Mouse (Mus musculus) intestine, embryonic 16.5 days (tissue): ENCODE results near the gene Def8. TPM values are rescaled to one million over a fixed set of nuclear protein-coding genes. Genes with fewer than 3 reads are reported as not detected.

Source experiments
- ATAC-seq: fragments of 200-750 bp; cut with Nextera tagmentation; 2 replicates; pipeline ENCODE4 v1.8.0; 2017; ENCODE audit warnings: moderate TSS enrichment, moderate library complexity
- H3K27ac ChIP-seq: fragments of 300-500 bp; sonication (generic); 2 replicates; pipeline ENCODE4 v1.5.1; 2014; ENCODE audit warnings: mild to moderate bottlenecking, low read length
- H3K27me3 ChIP-seq: fragments of 300-500 bp; sonication (generic); replicated peaks from 2 replicates; pipeline ENCODE4 v1.6.1; 2014; ENCODE audit warnings: low read length, control low read depth, mixed read lengths; ENCODE audit not compliant: control insufficient read depth, insufficient read depth
- H3K36me3 ChIP-seq: fragments of 300-500 bp; sonication (generic); 2 replicates; pipeline ENCODE4 v1.6.1; 2014; ENCODE audit warnings: low read length, control low read depth; ENCODE audit not compliant: control insufficient read depth, insufficient read depth
- H3K4me1 ChIP-seq: fragments of 300-500 bp; sonication (generic); 2 replicates; pipeline ENCODE4 v1.6.1; 2014; ENCODE audit warnings: low read length, control low read depth, mixed read lengths; ENCODE audit not compliant: control insufficient read depth, insufficient read depth
- H3K4me2 ChIP-seq: fragments of 300-500 bp; sonication (generic); 2 replicates; pipeline ENCODE4 v1.6.1; 2014; ENCODE audit warnings: low read depth, low read length, control low read depth
- H3K4me3 ChIP-seq: fragments of 300-500 bp; sonication (generic); 2 replicates; pipeline ENCODE4 v1.5.1; 2014; ENCODE audit warnings: mild to moderate bottlenecking, low read length
- H3K9ac ChIP-seq: fragments of 300-500 bp; sonication (generic); 2 replicates; pipeline ENCODE4 v1.6.1; 2014; ENCODE audit warnings: low read depth, low read length
- H3K9me3 ChIP-seq: fragments of 300-500 bp; sonication (generic); 2 replicates; pipeline ENCODE4 v1.6.1; 2016; ENCODE audit warnings: low read length, control low read depth; ENCODE audit not compliant: control insufficient read depth
- whole genome bisulfite sequencing: fragments of 180-500 bp; shearing (Covaris S2); extraction: QIAGEN DNeasy Blood & Tissue Kit; methylation state at CpG from one replicate; pipeline ENCODE4 v1.1.7; 2014; 5-methylcytosine and 5-hydroxymethylcytosine counted together
- polyA plus RNA-seq: library from polyadenylated mRNA; unstranded; fragments of >200 nt; fragmentation: Nextera tagmentation; extraction: Ambion mirVana; gene quantifications from 2 replicates; pipeline ENCODE4 v1.2.1, GENCODE M21; 2015

Gene Def8
- 26.5 and 27.4 TPM in 2 replicates for polyA plus RNA-seq

DNA sequence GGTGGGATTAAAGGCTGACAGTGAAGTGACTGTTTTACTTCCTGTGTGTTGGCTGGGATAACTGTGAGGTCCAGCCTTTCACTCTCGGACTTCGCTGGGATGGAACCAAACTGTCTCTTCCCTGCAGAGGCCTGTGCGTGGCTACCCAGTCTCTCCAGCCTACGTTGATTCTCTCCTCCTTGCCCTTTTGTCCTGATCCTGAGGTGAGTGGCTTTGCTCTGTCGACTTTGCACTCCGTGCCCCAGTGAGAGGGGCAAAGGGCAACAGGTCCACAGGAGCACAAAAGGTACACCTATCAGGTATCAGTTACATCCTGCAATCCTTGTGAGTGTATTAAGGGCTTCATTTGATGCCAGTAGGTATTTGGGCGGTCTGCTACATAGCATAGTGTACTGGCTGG, at the start of gene Def8:
Gene Def8 (plus strand): TSS at position 87 of the 400 bp plus-strand sequence.
- ATAC-seq: no peak
- 78% methylated on average over 7 of the region's 7 CpGs for whole genome bisulfite sequencing
- H3K4me3 ChIP-seq: peak within 1 kb of the TSS; percentile 38

DNA sequence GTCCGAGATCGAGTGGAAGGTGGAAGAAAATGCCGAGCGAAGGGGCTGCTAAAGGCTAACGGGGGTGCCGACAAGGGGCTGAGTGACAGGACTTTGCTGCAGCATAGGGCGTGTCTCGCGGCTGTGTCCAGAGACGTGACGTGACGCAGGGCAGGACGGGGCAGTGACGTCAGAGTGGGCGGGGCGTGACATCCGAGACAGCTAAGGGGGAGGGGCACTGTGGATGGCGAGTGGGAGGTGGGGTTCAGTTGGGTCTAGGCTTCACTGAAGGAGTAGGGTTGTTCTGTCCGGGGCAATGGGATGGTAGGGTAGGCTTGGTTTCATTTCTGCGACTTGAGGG, 49.1 kb upstream of the Def8 start:
- Histone ChIP-seq H3K36me3 (no peaks in the 10 kb centered on the region), H3K4me2 (peak overlapping the region; percentile 78), H3K4me1 (peaks cover 12% of the 10 kb centered on the region), H3K27me3 (no peaks in the 10 kb centered on the region), H3K4me3 (peak overlapping the region; percentile 95), H3K27ac (peak overlapping the region; percentile 99), H3K9me3 (no peaks in the 10 kb centered on the region), H3K9ac (peak overlapping the region; percentile 90)
- WGBS: under 1% methylated on average over 20 of the region's 20 CpGs
- peak; percentile 85 for ATAC-seq

More for the DNA sequence above, at the start of gene Def8:
- peak within 1 kb of the TSS; percentile 32; the same call in 1 of the 2 replicates for H3K9ac ChIP-seq
- H3K4me2 ChIP-seq: peak within 1 kb of the TSS; percentile 57
- H3K27me3 ChIP-seq: no peaks in the 10 kb centered on the region
- H3K36me3 ChIP-seq: no peaks in the 10 kb centered on the region
- H3K4me1 ChIP-seq: 0 out of 2 replicates have a peak, but pooled peaks cover 3% of the 10 kb centered on the region
- H3K9me3 ChIP-seq: peaks cover 23% of the 10 kb centered on the region
- no peak within 1 kb of the TSS for H3K27ac ChIP-seq

GRCm38 (mm10) chr8:123375701-123376100, 47.6 kb upstream of the Def8 start:
- no peak overlapping the region for H3K27ac ChIP-seq
- no peaks in the 10 kb centered on the region for H3K9me3 ChIP-seq
- peaks cover 12% of the 10 kb centered on the region for H3K4me1 ChIP-seq
- H3K4me2 ChIP-seq: no peak overlapping the region
- no peaks in the 10 kb centered on the region for H3K27me3 ChIP-seq
- no peak overlapping the region for H3K4me3 ChIP-seq
- no peak overlapping the region for H3K9ac ChIP-seq
- H3K36me3 ChIP-seq: no peaks in the 10 kb centered on the region
- WGBS: 84% methylated on average over 10 of the region's 10 CpGs
- ATAC-seq: no peak

GRCm38 (mm10) chr8:123376106-123376505, 47.2 kb upstream of the Def8 start:
- no peak overlapping the region for H3K4me2 ChIP-seq
- WGBS: 78% methylated on average over 8 of the region's 8 CpGs
- no peak for ATAC-seq

GRCm38 (mm10) chr8:123381711-123382110, 41.6 kb upstream of the Def8 start:
- no peaks in the 10 kb centered on the region for H3K27me3 ChIP-seq
- no peak overlapping the region for H3K4me2 ChIP-seq
- H3K4me1 ChIP-seq: no peaks in the 10 kb centered on the region
- H3K9me3 ChIP-seq: no peaks in the 10 kb centered on the region
- no peak overlapping the region for H3K4me3 ChIP-seq
- peaks cover 15% of the 10 kb centered on the region for H3K36me3 ChIP-seq
- no peak overlapping the region for H3K9ac ChIP-seq
- no peak for ATAC-seq
- WGBS: 91% methylated on average over 4 of the region's 4 CpGs
- H3K27ac ChIP-seq: no peak overlapping the region

More at GRCm38 (mm10) chr8:123376106-123376505, 47.2 kb upstream of the Def8 start:
- no peak overlapping the region for H3K4me3 ChIP-seq
- H3K9ac ChIP-seq: no peak overlapping the region
- H3K9me3 ChIP-seq: no peaks in the 10 kb centered on the region
- no peaks in the 10 kb centered on the region for H3K27me3 ChIP-seq
- H3K36me3 ChIP-seq: no peaks in the 10 kb centered on the region
- no peak overlapping the region for H3K27ac ChIP-seq
- peaks cover 12% of the 10 kb centered on the region for H3K4me1 ChIP-seq

- no peaks in the 10 kb centered on the region for H3K9me3 ChIP-seq
- H3K4me3 ChIP-seq: no peak overlapping the region
- ATAC-seq: no peak
- H3K27ac ChIP-seq: no peak overlapping the region
- no peak overlapping the region for H3K4me2 ChIP-seq
- no peaks in the 10 kb centered on the region for H3K27me3 ChIP-seq
- peaks cover 16% of the 10 kb centered on the region for H3K36me3 ChIP-seq
- H3K9ac ChIP-seq: no peak overlapping the region
- WGBS: 84% methylated on average over 8 of the region's 8 CpGs
- H3K4me1 ChIP-seq: no peaks in the 10 kb centered on the region
Observed at GRCm38 (mm10) chr8:123382516-123382915, 40.8 kb upstream of the Def8 start.

DNA sequence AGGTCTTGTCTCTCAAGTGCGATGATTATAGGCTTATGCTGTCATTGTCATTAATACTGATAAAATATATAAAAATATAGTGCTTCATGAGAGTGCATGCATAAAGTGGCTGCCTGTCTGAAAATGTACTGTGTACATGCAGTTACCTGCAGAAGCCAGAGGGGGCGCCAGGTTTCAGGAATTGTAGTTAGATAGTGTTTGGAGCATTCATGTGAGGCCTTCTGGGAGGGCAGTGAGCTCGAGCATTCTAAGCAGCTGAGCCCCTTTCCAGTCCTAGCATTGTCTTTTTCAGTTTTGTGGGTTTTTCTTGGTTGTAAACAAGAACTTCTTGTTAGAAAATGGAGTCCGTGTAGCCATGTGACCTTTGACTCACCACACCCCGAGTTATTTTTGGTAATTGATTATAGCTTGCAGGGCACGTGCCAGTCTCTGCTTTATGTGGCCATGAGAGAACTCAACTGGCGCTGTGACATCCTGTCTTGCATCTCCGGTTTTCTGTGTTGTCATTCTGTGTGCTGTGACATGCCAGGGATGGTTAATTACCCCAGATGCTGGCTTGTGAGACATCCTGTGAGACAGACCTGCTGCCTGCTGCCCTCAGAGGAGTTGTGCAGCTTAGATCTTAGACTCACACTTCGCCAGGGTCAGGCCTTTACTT, 38.3 kb upstream of the Def8 start:
- H3K4me1 ChIP-seq: no peaks in the 10 kb centered on the region
- H3K4me2 ChIP-seq: no peak overlapping the region
- H3K36me3 ChIP-seq: peaks cover 38% of the 10 kb centered on the region
- ATAC-seq: no peak; the same call in 1 of the 2 replicates
- WGBS: 57% methylated on average over 9 of the region's 9 CpGs
- no peak overlapping the region for H3K9ac ChIP-seq
- H3K4me3 ChIP-seq: no peak overlapping the region
- H3K27me3 ChIP-seq: no peaks in the 10 kb centered on the region
- no peaks in the 10 kb centered on the region for H3K9me3 ChIP-seq
- H3K27ac ChIP-seq: no peak overlapping the region

- H3K4me2 ChIP-seq: no peak overlapping the region
- H3K4me1 ChIP-seq: no peaks in the 10 kb centered on the region
- no peak for ATAC-seq
- no peaks in the 10 kb centered on the region for H3K27me3 ChIP-seq
- no peak overlapping the region for H3K4me3 ChIP-seq
- WGBS: 85% methylated on average over 3 of the region's 3 CpGs
- no peaks in the 10 kb centered on the region for H3K9me3 ChIP-seq
- no peak overlapping the region for H3K27ac ChIP-seq
- no peak overlapping the region for H3K9ac ChIP-seq
- H3K36me3 ChIP-seq: peaks cover 41% of the 10 kb centered on the region
Observed at GRCm38 (mm10) chr8:123387041-123387440, 36.3 kb upstream of the Def8 start.

GRCm38 (mm10) chr8:123387801-123388200, 35.5 kb upstream of the Def8 start:
- 90% methylated on average over 8 of the region's 8 CpGs for WGBS
- H3K36me3 ChIP-seq: peaks cover 41% of the 10 kb centered on the region
- H3K4me2 ChIP-seq: no peak overlapping the region
- H3K27ac ChIP-seq: no peak overlapping the region
- H3K4me1 ChIP-seq: no peaks in the 10 kb centered on the region
- no peak overlapping the region for H3K4me3 ChIP-seq
- no peaks in the 10 kb centered on the region for H3K27me3 ChIP-seq
- no peak overlapping the region for H3K9ac ChIP-seq
- no peaks in the 10 kb centered on the region for H3K9me3 ChIP-seq
- no peak for ATAC-seq

DNA sequence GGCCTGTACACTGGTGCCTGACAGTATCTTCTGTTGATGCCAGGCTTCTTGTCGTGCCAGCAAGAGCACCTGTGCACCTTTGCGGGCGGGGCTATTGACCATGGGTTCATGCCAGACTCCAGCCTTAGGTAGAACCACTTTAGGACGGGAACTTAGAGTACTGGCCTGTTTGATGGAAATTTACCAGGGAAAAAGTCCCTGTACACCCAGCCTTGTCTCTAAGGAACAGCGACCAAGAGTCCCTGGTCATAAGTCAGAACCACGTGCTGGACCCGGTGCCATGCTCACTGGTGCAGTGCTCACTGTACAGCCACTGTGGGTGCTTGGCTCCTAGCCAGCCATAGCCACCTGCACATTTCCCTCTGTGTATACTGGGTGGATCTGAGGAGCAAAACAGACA, 34.3 kb upstream of the Def8 start:
- peaks cover 38% of the 10 kb centered on the region for H3K36me3 ChIP-seq
- ATAC-seq: no peak
- no peak overlapping the region for H3K27ac ChIP-seq
- H3K4me3 ChIP-seq: no peak overlapping the region
- H3K27me3 ChIP-seq: no peaks in the 10 kb centered on the region
- no peak overlapping the region for H3K4me2 ChIP-seq
- no peaks in the 10 kb centered on the region for H3K4me1 ChIP-seq
- H3K9me3 ChIP-seq: no peaks in the 10 kb centered on the region
- 94% methylated on average over 7 of the region's 7 CpGs for WGBS
- H3K9ac ChIP-seq: no peak overlapping the region
